Mouse (Mus musculus): Measurements from ENCODE around the gene Spns2.

GRCm38 (mm10) chr11:72423686-72424085, 66.0 kb downstream of the Spns2 start:
- TF ChIP-seq EP300 (IDR thresholded peaks at IDR 0.05) (no peak), CTCF (IDR thresholded peaks at IDR 0.05) (no peak)

All from lung, postnatal 0 days (tissue).